Mouse (Mus musculus) layer of hippocampus, postnatal 14 days (tissue): ENCODE data around the gene Rasa4. TPM values are rescaled to one million over a fixed set of nuclear protein-coding genes. Genes with fewer than 3 reads are reported as not detected.
"Not testable (repeated sequence)": the region's sequence is repeated elsewhere in the genome, so short reads cannot be mapped to it uniquely, and the experiment has no call there.

Source experiments
- DNase-seq, 2 experiments: peaks; one replicate each; pipeline ENCODE4 v3.0.0; 2021 to 2022; ENCODE audit warnings: low spot score in 2 of 2, mixed read lengths in 1 of 2
- long read RNA-seq, 2 experiments: library from polyadenylated mRNA; stranded (forward); transcript quantifications; one replicate each; pipeline ENCODE4 v2.0.0; 2021
- total RNA-seq, 2 experiments: library from RNA; stranded (reverse); gene quantifications; 2 replicates each; pipeline ENCODE4 v1.2.3; 2021

The Rasa4 gene
- 1 to 10 TPM; 4.3 to 4.4 TPM for total RNA-seq
- long read RNA-seq, experiment 1, partial matches to known transcripts, result 0 of 3 reads
- long read RNA-seq, experiment 1, other reads (novel, unspliced or antisense), result 3 of 3 reads
- long read RNA-seq, experiment 2, partial matches to known transcripts, result 0 of 4 reads
- long read RNA-seq, experiment 2, other reads (novel, unspliced or antisense), result 3 of 4 reads

DNA sequence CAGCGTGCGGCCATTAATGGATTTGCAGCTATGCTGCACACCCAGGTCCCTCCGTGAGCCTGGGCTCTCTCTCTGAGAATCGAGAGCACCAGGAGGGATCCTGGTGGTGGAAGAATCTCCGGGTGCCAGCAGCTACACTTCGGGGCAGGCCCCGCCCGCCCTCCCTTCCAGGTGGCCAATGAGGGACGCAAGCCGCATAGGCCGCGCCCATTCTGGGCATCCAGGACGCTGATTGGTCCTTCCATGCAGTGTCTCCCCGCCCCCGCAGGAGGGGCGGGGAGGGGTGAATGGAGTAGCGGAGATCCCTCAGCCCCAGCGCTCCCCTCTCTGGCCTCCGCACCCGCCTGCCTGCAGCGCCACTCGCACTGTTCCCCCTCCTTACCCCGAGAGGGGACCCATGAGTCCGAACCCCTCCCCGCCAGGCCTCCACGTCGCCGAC is at the start of gene Rasa4:
Gene Rasa4, plus strand, starts transcription at position 248 of the 439 bp plus-strand sequence.
- peak; percentile 84 to 94 for DNase-seq

DNA sequence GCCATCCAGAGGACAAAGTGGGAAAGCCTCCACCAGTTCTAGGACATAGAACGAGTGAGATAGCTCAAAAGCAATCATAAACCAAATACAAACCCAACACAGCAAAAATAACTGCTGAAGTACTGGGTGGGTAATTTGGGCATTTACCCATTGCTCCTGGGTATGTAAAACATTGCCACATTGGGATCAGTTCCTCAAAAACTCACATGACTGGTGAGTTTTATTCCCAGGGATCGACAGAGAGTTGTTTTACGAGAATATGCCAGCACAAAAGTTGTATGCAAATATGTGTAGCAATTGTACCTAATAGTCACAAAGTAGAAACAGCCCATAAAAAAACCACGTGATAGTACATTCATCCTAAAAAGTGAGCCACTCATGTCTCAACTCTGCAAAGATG is 48.8 kb upstream of the Rasa4 start:
- DNase-seq, result no peak

DNA sequence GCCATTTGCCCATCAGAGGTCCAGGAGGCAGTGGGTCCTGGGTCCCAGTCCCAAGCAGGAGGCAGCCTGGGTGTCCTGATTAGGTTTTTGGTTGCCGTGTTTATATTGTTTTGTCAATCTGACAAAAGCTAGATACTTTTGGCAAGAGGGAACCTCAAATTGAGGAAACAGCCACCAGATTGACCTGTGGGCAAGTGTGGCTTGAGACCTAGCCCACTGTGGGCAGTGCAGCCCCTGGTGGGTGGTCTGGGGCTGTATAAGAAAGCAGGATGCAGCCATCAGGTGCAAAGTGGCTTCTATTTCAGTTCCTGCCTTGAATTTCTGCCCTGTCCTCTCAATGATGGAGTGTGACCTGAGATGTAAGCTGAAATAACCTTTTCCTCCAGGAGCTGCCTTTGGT is 48.4 kb upstream of the Rasa4 start:
- DNase-seq, result no peak

DNA sequence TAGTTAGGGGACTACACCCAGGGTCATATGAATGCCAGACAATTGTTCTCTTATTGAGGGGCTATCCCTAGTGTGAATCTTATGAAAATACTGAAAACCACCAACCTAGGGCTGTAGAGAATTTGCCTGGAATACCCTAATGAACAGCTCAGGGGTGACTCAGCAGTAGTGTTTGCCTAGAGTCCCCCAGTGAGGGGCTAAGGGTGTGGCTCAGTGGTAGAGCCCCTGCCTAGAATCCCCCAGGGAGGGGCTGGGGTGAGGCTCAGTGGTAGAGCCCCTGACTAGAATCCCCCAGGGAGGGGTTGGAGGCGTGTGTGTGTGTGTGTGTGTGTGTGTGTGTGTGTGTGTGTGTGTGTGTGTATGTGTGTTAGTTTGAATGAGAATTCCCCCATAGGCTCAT is 47.0 kb upstream of the Rasa4 start:
- DNase-seq, result no peak

DNA sequence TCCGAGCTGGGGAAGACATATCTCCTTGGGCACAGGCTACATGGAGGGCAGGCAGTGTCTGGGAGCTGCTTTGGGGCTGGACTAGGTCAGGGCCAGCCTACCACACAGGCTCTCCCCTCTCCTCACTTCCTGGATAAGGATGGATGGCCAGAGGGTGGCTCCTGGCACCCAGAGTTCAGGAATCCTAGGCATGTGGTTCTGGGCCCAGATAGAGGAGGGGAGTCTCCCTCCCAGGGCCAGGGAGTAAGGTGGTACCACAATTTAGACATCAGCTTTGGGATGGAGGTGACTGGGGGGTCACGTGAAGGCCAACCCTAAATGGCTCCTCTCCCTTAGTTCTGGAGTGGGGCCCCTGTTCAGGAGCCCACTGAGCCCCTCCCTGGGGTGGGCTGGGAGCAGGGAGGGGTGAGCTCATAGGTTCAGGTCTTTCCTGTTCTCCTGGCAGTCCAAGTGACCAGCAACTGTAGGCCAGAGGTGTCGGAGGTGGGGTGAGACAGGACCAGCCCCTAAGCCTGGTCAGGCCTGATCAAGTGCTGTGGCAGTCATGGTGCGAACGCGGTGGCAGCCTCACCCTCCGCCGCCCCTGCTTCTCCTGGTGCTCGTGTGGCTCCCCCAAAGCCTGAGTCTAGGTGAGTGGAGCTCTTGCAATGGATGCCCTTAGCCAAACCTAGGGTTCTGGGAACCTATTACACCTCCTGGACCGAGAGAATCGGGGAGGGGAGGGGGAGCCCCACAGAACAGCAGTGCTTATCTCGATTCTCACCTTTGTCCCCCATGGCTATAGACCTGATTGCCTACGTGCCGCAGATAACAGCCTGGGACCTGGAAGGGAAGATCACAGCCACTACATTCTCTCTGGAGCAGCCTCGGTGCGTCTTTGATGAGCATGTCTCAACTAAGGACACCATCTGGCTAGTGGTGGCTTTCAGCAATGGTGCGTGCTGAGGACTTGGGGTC is 45.2 kb upstream of the Rasa4 start, which contains the start of gene Upk3b:
Gene Upk3b, plus strand, starts transcription at position 239 of the 957 bp plus-strand sequence.
- DNase-seq, result no peak

DNA sequence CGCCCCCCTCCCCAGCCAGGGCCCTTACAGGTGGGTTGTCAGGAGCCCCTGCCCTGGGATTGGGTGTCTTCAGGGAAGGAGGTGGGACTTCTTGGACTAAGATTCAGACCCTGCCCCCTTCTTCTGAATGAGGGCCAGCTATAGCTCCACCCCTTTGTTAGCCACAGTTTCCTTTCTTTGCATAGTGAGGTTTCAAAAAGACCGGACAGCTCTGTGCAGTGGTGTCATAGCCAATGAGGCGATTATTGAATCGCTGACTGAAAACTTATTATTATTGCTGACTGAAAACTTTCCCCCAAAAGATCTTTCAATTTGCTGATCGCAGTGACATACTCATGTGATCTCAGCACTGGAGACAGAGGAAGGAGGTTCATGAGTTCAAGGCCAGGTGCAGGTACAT is 43.5 kb upstream of the Rasa4 start:
- DNase-seq, result no peak

DNA sequence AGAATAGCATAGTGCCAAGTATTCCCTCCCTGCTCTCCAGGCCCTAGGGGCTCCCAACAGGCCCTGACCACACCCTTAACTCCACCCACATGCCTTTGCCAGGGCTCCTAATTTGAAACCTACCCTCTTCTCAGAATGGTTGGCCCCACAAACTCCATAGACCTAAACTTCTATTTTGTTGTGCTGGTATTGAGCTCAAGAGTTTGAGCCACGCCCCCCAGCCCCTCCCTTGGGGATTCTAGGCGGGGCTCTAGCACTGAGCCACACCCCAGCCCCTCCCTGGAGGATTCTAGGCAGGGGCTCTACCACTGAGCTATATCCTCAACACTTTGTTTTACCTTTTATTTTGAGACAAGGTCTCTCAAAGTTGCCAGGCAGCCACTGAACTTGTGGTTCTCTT is 42.5 kb upstream of the Rasa4 start:
- DNase-seq, result no peak

DNA sequence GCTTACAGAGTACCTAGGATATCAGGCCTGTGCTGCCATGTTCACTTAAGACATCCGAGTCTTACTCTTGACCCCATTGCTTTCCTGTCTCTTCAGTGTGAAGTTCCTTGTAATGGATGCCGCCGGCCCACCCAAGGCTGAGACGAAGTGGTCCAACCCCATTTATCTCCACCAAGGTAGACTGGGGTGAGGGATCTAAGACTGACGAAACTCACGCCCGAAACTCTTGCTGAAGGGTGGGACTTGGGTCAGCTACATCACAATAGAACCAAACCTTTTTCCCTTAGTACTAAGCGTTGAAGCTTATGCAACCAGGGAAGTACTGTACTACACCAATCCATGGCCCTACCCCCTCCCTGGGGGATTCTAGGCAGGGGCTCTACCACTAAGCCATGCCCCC is 42.0 kb upstream of the Rasa4 start:
- no peak for DNase-seq

DNA sequence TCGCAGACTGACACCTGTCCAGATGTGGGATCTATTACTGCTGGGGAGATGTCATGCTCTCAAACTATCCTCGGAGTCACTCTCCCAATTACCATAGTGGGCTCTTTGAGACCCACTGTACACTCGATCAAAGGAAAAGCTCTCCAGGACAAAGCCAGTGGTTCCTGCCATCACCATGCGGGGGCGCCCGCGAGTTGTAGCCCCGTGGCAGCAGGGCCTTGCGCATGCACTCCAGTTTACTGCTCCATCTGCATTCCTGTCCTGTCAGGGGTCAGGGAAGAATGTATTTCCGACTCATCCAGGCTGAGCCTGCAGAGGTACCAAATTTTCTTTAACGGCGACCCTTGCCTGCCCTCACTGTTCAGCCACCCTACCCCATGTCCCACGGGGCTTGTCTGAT is 38.9 kb upstream of the Rasa4 start:
- DNase-seq, result peak in 1 of 2 experiments; percentile 15

DNA sequence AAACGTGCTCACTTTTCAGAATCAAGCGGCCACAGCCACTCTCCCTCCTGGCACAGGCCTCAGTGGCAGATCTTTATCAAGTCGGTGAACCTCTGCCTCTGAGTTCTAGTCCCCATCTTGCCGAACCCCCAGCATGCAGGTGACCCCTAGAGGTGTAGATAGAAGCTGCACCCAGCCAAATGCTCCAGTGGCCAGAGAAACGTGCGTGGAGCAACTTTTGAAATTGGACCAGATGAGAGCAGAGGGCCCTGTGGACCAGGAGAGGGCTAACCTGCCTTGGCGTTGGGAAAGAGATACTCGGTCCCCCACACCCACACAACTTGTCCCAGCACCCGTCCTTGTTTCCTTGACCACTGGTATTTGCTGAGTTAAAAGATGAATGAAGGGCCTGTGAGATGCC is 38.3 kb upstream of the Rasa4 start:
- DNase-seq, result no peak

DNA sequence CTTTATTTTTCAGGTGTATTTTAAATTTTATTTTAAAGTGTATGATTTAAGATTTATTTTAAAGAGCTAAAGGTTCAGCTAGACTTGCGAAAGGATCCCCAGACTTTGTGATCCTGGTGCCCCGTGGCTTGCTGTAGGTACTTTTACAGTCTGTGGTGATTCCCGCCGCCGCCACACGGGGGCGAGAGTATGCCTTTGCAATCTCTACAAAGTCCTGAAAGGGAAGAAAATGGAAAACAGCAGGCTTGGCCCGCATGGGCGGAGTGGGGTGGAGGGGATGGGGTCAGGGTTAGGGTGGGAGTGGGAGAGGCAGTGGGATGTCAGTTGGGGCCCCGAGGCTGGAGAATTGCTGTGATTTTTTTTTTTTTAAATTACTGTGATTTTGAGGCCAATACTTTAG is 37.7 kb upstream of the Rasa4 start:
- peak; percentile 82 to 86 for DNase-seq

DNA sequence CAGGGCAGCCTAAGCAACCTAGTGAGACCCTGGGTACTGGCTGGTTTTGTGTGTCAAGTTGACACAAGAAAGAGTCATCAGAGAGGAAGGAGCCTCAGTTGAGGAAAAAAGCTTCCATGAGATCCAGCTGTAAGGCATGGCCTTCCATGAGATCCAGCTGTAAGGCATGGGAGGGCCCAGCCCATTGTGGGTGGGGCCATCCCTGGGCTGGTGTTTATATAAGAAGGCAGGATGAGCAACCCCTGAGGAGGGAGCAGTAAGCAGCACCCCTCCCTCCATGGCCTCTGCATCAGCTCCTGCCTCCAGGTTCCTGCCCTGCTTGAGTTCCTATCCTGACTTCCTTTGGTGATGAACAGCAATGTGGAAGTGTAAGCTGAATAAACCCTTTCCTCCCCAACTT is 35.2 kb upstream of the Rasa4 start:
- not testable (repeated sequence) for DNase-seq

DNA sequence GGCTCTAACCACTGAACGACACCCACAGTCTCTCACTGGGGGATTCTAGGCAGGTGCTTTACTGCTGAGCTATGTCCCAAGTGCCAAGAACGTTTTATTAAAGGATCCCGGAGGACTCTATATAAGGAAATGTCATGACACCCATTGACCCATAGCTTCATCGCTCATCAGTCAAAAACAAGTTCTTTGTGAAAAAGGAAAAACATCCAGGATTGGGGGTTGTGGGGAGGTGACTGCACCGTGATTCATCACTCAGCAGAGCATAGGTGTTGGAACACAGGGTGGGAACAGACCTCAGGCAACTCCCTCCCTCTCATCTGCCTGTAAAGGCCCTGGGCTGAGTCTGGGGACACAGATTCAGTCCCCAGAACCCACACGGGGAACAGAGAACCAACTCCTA is 33.8 kb upstream of the Rasa4 start:
- DNase-seq, result no peak

DNA sequence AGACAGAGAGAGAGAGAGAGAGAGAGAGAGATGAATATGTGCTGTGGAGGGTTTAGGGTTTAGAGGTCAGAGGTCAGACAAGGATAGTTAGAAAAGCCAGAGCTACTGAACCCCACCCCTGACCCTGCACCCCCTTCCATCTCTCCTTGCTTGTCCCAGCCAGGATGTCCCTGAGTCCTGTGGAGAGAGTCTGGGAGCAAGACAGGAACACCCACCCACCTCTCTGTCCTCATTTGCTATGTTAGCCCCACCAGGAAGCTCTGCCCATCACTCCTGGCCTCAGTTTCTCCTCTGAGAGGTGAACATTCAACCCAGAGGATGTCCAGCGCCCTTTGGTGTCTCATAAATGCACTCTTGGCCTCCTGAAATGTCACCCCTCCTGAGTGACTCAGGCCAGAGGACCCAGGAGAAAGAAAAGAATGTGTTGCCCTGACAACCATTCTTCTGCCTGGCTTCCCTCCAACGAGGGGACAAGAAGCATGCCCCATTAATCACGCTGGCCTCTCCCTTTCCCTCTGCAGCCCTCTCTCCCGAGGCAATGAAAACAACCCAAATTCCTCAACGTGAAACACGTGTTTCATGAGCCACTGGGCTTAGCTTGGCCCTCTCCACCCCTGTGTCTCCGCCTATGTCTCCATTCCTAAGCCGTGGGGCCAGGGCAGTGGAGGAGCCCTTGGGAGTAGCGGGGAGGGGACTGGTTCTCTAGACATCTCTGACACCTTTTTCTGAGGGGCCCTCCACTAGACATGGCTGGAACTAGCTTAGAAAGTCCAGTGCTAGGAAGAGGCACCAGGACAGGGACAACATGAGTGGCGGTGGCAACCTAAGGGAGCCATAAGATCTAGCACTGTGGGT is 32.3 kb upstream of the Rasa4 start:
- DNase-seq, result no peak

DNA sequence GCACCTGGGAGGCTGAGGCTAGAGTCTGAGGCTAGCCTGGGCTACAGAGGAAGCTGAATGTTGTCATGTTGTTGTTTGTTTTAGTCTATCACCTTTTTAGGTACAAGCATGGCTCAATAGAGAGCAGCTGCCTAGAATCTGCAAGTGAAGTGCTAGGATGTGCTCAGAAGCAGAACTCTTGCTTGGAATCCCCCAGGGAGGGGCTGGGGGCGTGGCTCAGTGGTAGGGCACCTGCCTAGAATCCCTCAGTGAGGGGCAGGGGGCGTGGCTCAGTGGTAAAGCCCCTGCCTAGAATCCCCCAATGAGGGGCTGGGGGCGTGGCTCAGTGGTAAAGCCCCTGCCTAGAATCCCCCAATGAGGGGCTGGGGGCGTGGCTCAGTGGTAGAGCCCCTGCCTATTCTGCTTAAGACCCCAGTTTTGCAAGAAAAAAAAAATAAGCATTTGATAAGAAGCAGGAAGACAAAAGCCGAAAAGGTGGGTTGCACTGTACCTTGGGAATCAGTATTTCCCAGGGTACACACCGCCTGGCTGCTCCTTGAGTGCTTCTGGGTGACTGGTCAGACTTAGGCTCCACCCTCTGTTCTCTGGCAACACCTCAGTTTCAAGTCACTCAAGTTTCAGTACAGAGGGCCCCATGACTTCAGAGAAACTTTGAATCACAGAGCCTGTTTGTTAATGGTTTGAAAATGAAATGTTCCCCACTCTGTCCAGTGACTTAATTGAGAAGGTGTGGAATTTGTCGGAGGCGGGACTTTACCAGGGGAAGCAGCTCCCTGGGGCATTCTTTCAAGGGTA is 30.7 kb upstream of the Rasa4 start:
- DNase-seq, result no peak

DNA sequence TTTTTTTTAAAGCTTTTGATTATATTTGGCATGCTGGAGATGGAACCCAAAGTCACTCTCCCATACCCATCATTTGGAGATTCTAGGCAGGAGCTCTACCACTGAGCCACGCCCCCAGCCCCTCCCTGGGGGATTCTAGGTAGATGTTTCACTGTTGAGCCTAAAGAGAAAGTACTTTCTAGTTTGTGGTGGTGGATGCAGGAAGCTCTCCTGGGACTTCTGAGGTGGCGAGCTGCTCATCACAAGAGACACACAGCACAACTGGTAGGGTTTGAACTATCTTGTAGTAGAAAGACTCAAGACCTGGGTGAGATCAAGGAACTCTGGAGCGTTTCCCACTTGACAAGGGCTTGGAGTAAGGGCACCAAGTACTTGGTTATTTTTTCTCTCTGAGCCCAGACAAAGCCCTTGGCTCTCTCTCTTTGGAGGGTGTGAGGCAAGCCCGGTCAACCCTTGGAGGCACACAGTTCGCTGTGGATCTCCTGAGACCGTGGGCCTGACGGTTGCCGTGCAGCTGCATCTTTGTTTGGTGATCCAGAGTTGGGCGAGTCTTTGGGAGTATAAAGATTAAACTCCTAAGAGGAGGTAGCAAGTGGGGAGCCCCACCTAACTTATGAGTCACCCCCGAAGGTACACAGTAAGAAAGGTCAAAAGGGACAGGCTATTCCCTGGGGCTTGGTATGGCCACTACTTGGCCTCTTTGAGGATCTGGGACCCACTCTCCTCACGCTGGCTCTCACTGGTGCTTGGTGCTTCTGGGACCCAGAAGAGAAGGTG is 29.2 kb upstream of the Rasa4 start, which contains the start of gene Upk3bl:
Gene Upk3bl, plus strand, starts transcription at position 192 of the 777 bp plus-strand sequence.
- DNase-seq, result no peak

DNA sequence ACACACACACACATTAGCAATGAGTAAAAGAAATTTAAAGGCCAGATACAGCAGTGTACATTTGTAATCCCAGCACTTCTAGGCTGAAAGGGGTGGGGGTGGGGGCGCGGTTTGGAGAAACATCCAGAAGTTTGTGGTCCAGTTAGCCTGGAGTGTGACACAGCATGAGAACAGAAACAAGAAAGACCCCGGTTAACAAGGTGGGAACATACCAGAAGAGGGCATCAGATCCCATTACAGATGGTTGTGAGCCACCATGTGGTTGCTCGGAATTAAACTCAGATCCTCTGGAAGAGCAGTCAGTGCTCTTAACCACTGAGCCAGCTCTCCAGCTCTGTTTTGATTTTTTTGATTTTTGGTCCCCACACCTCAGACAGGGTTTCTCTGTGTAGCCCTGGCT is 27.7 kb upstream of the Rasa4 start:
- no peak for DNase-seq

DNA sequence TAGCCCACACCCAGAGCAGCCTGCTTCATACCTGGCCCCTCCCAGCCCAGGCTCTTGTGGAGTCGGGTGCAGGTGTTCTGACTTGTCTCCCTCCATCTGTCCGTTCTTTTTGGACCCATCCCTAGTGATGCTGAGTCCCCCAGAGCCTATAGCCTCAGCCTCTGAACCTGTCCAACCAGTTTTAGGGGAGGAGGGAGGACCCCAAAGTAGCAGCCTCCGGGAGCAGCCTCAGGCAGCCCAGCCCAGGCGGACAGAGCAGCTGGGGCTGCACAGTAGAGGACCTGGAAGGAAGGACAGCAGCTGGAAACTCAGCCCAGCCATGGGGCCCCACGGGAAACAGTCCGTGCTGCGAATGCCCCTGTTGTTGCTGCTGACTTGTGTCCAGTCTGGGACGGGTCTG is 26.6 kb upstream of the Rasa4 start:
- DNase-seq, result no peak

DNA sequence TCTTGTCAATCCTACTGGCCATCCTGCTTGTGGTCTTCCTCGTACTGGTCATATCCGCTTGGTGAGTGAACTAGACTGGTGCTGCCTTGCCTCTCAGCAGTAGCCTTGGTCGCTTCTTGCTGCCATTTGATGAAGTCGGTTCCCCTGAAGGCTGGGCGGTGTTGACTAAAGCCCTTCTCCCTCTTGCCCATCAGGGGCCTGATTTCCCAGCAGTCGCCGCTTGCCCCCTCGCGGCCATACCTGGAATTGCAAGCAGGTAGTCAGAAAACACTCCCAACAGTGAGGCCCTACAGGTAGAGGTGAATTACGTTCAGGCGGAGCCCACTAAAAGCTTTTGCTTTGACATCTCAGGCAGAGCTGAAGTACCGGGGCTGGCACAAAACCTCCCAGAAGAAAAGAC is 22.1 kb upstream of the Rasa4 start:
- peak; percentile 77 to 80 for DNase-seq

DNA sequence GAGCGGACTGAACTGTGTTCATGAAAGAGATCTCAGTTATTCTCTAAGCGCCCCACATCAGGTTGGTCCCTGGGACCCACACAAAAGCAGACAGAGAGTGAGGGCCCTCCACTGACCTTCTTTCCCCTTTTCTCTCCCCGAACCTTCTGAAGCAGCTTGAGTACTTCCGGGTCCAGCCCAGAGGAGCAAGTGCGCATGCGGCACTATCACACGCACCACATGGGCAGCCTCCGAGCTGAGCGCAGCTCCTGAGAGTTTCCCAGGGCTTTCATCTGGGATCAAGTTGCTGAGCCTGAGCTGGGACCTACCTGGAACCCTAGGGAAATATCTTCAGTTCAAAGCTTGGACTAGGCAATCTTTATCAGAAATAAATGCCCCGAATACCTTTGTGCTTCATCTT is 19.8 kb upstream of the Rasa4 start:
- no peak for DNase-seq
